Mouse (Mus musculus) frontal cortex, adult (tissue): ENCODE measurements around the gene Ms4a1.
"Not testable (repeated sequence)": the region's sequence is repeated elsewhere in the genome, so short reads cannot be mapped to it uniquely, and the experiment has no call there.

Source experiments
- ATAC-seq: cut with Nextera tagmentation; 2 replicates; pipeline ENCODE4 v1.9.2; 2017; ENCODE audit warnings: mild to moderate bottlenecking, moderate library complexity, mixed read lengths; ENCODE audit not compliant: low TSS enrichment

The Ms4a1 gene

GRCm38 (mm10) chr19:11266052-11266845, at the start of gene Ms4a1:
Ms4a1 (minus strand) TSS chr19:11266241.
- no peak for ATAC-seq

- no peak for ATAC-seq
Observed at GRCm38 (mm10) chr19:11314354-11314753, 48.3 kb upstream of the Ms4a1 start, which contains the start of gene Ms4a14. Ms4a14 (minus strand) TSS chr19:11314454.

GRCm38 (mm10) chr19:11308888-11309287, 42.8 kb upstream of the Ms4a1 start:
- ATAC-seq = no peak

GRCm38 (mm10) chr19:11299529-11299928, 33.5 kb upstream of the Ms4a1 start:
- ATAC-seq = not testable (repeated sequence)

- no peak for ATAC-seq
Observed at GRCm38 (mm10) chr19:11298939-11299338, 32.9 kb upstream of the Ms4a1 start.

GRCm38 (mm10) chr19:11293616-11294015, 27.6 kb upstream of the Ms4a1 start:
- not testable (repeated sequence) for ATAC-seq

GRCm38 (mm10) chr19:11292990-11293389, 26.9 kb upstream of the Ms4a1 start:
- no peak for ATAC-seq

- no peak for ATAC-seq
Observed at GRCm38 (mm10) chr19:11283773-11284172, 17.7 kb upstream of the Ms4a1 start, which contains the start of gene Ms4a5. Ms4a5 (minus strand) TSS chr19:11283873.

GRCm38 (mm10) chr19:11280223-11280622, 14.2 kb upstream of the Ms4a1 start:
- no peak for ATAC-seq

GRCm38 (mm10) chr19:11276431-11276830, 10.4 kb upstream of the Ms4a1 start:
- no peak for ATAC-seq

- no peak for ATAC-seq
Observed at GRCm38 (mm10) chr19:11266956-11267355, 915 bp upstream of the Ms4a1 start.

GRCm38 (mm10) chr19:11264602-11265185, 1.3 kb downstream of the Ms4a1 start:
- no peak for ATAC-seq

GRCm38 (mm10) chr19:11263549-11263948, 2.5 kb downstream of the Ms4a1 start:
- no peak for ATAC-seq

GRCm38 (mm10) chr19:11262932-11263331, 3.1 kb downstream of the Ms4a1 start:
- not testable (repeated sequence) for ATAC-seq

GRCm38 (mm10) chr19:11261522-11261921, 4.5 kb downstream of the Ms4a1 start:
- ATAC-seq = no peak

- no peak for ATAC-seq
Observed at GRCm38 (mm10) chr19:11244230-11244629, 21.8 kb downstream of the Ms4a1 start.

GRCm38 (mm10) chr19:11242560-11242959, 23.5 kb downstream of the Ms4a1 start:
- no peak for ATAC-seq

GRCm38 (mm10) chr19:11235820-11236219, 30.2 kb downstream of the Ms4a1 start:
- ATAC-seq = no peak

- ATAC-seq = no peak
Observed at GRCm38 (mm10) chr19:11234921-11235735, 30.9 kb downstream of the Ms4a1 start.

- ATAC-seq = no peak
Observed at GRCm38 (mm10) chr19:11234244-11234643, 31.8 kb downstream of the Ms4a1 start.

GRCm38 (mm10) chr19:11232348-11232747, 33.7 kb downstream of the Ms4a1 start, which contains the start of gene Ms4a12:
Ms4a12 (minus strand) TSS chr19:11232448.
- ATAC-seq = no peak
